Comparison of ENCODE assay signal across 7 mouse cellular contexts in genomic region chr10:80039559-80039979, GRCm38 (mm10). TPM values are rescaled to one million over a fixed set of nuclear protein-coding genes. Genes with fewer than 3 reads are reported as not detected.
DNase-seq lines count a peak whose midpoint lies in the region; ATAC-seq and TF ChIP-seq lines count a peak whose summit lies in the region.

Polr2e (minus strand) TSS chr10:80039795.

- H3K36me3 ChIP-seq in intestine, postnatal 0 days (ENCODE audit: control insufficient read depth, insufficient read depth): peaks cover 32% of the 10 kb centered on the region
- peaks cover 38% of the 10 kb centered on the region for H3K36me3 ChIP-seq in midbrain, embryonic 12.5 days
- H3K36me3 ChIP-seq in small intestine, adult 2 months (ENCODE audit: control insufficient read depth, insufficient read depth, low read length): peaks cover 27% of the 10 kb centered on the region

- peak; percentile 34; the same call in 1 of the 2 replicates for TF ChIP-seq CTCF in intestine, postnatal 0 days (IDR thresholded peaks at IDR 0.05; ENCODE audit: low read depth)
- TF ChIP-seq CTCF in small intestine, adult 2 months (IDR thresholded peaks at IDR 0.05; ENCODE audit: extremely low read depth, insufficient read length, insufficient replicate concordance, low read depth, low read length): no peak

- H3K4me2 ChIP-seq in intestine, postnatal 0 days (replicated peaks; ENCODE audit: low read depth): peak within 1 kb of the TSS; percentile 74
- peak within 1 kb of the TSS; percentile 86 for H3K4me2 ChIP-seq in midbrain, embryonic 12.5 days (replicated peaks)

- peak within 1 kb of the TSS; percentile 69 for H3K9ac ChIP-seq in intestine, postnatal 0 days (ENCODE audit: low read depth, low read length)
- H3K9ac ChIP-seq in midbrain, embryonic 12.5 days (replicated peaks): peak within 1 kb of the TSS; percentile 82

- H3K27me3 ChIP-seq in intestine, postnatal 0 days (replicated peaks; ENCODE audit: control insufficient read depth, insufficient read depth, low read length): no peaks in the 10 kb centered on the region
- H3K27me3 ChIP-seq in midbrain, embryonic 12.5 days: no peaks in the 10 kb centered on the region
- H3K27me3 ChIP-seq in small intestine, adult 2 months (ENCODE audit: control insufficient read depth, insufficient read depth, low read length): no peaks in the 10 kb centered on the region

- H3K4me1 ChIP-seq in intestine, postnatal 0 days (replicated peaks; ENCODE audit: control insufficient read depth, insufficient read depth, low read length): peaks cover 3% of the 10 kb centered on the region
- H3K4me1 ChIP-seq in midbrain, embryonic 12.5 days: peaks cover 13% of the 10 kb centered on the region
- peaks cover 9% of the 10 kb centered on the region for H3K4me1 ChIP-seq in small intestine, adult 2 months (ENCODE audit: control insufficient read depth, insufficient read depth, insufficient read length, low read length)

- intact Hi-C loops in left cerebral cortex, postnatal 4 days (cut with DNase I): loop anchor here (5.0 kb wide), 1 partner anchor 47 kb away; no protein-coding TSS in a partner anchor

- ATAC-seq in intestine, postnatal 0 days: peak; percentile 96
- peak; percentile 96 for ATAC-seq in midbrain, embryonic 12.5 days (ENCODE audit: low FRiP score, low read depth)

- H3K9me3 ChIP-seq in intestine, postnatal 0 days (ENCODE audit: control insufficient read depth): no peaks in the 10 kb centered on the region
- no peaks in the 10 kb centered on the region for H3K9me3 ChIP-seq in midbrain, embryonic 12.5 days

- DNase-seq in adrenal gland, adult 8-10 months: peak; percentile 98
- peak; percentile 99 for DNase-seq in embryo, embryonic 9.5 days (ENCODE audit: extremely low spot score)
- DNase-seq in gonadal fat pad, adult 2 months (ENCODE audit: low read depth): no peak
- DNase-seq in left cerebral cortex, postnatal 4 days: peak; percentile 97

- TF ChIP-seq POLR2A in small intestine, adult 2 months (IDR thresholded peaks at IDR 0.05; ENCODE audit: low read depth, low read length): no peak; the same call in 1 of the 2 replicates

- H3K4me3 ChIP-seq in intestine, postnatal 0 days (ENCODE audit: low read depth, low read length): peak within 1 kb of the TSS; percentile 67
- H3K4me3 ChIP-seq in midbrain, embryonic 12.5 days: peak within 1 kb of the TSS; percentile 83
- H3K4me3 ChIP-seq in small intestine, adult 2 months (ENCODE audit: low read depth, low read length): peak within 1 kb of the TSS; percentile 85

- H3K27ac ChIP-seq in intestine, postnatal 0 days (ENCODE audit: low read depth, low read length): peak within 1 kb of the TSS; percentile 54
- peak within 1 kb of the TSS; percentile 54; the same call in 1 of the 2 replicates for H3K27ac ChIP-seq in midbrain, embryonic 12.5 days (replicated peaks)
- peak within 1 kb of the TSS; percentile 43; the same call in 1 of the 2 replicates for H3K27ac ChIP-seq in small intestine, adult 2 months (ENCODE audit: insufficient read depth, low read depth, low read length)

- 0% methylated on average over 40 of the region's 40 CpGs for WGBS in intestine, postnatal 0 days
- under 1% methylated on average over 40 of the region's 40 CpGs for WGBS in midbrain, embryonic 12.5 days
- WGBS in small intestine, adult 2 months: under 1% methylated on average over 40 of the region's 40 CpGs

RNA-seq across cellular contexts. Expression of gene Polr2e, which starts in this region (rescaled TPM):
- 100 to 1,000 TPM in 1 of 4 experiments, 10 to 100 TPM in 3; 79.1 to 104 (median 94.4) TPM for total RNA-seq in adrenal gland, adult 8-10 months (2022)
- polyA plus RNA-seq in gonadal fat pad, adult 2 months (2012; rRNA removed): 152 and 167 TPM in 2 replicates
- polyA plus RNA-seq in intestine, postnatal 0 days (2015; fragmentation: Nextera tagmentation; extraction: Ambion mirVana): 90.0 and 98.5 TPM in 2 replicates
- 10 to 100 TPM; 63.9 to 74.2 TPM for total RNA-seq in left cerebral cortex, postnatal 4 days (2021)
- polyA plus RNA-seq in midbrain, embryonic 12.5 days (2016; fragmentation: Nextera tagmentation; extraction: Ambion mirVana): 172 and 173 TPM in 2 replicates
- 140 and 186 TPM in 2 replicates for polyA plus RNA-seq in small intestine, adult 2 months (2012; rRNA removed)
